Mouse (Mus musculus) stomach, postnatal 0 days (tissue): ENCODE results near the gene Jam3. TPM values are rescaled to one million over a fixed set of nuclear protein-coding genes. Genes with fewer than 3 reads are reported as not detected.

Experiments
- ATAC-seq: fragments of 200-750 bp; cut with Nextera tagmentation; 2 replicates; pipeline ENCODE4 v1.8.0; 2017; ENCODE audit not compliant: low FRiP score, low TSS enrichment
- DNase-seq: peaks from one replicate; pipeline ENCODE4 v3.0.0-alpha.2; 2016; ENCODE audit warnings: low spot score
- H3K27ac ChIP-seq: fragments of 300-500 bp; sonication (generic); replicated peaks from 2 replicates; pipeline ENCODE4 v1.5.1; 2014; ENCODE audit warnings: mild to moderate bottlenecking, control low read depth
- H3K27me3 ChIP-seq: fragments of 300-500 bp; sonication (generic); 2 replicates; pipeline ENCODE4 v1.6.1; 2014; ENCODE audit warnings: low read length; ENCODE audit not compliant: control insufficient read depth, insufficient read depth
- H3K36me3 ChIP-seq: fragments of 300-500 bp; sonication (generic); 2 replicates; pipeline ENCODE4 v1.6.1; 2014; ENCODE audit warnings: low read length, mixed read lengths; ENCODE audit not compliant: control insufficient read depth, insufficient read depth
- H3K4me1 ChIP-seq: fragments of 300-500 bp; sonication (generic); replicated peaks from 2 replicates; pipeline ENCODE4 v1.6.1; 2014; ENCODE audit warnings: antibody characterized with exemption; ENCODE audit not compliant: control insufficient read depth, insufficient read depth
- H3K4me2 ChIP-seq: fragments of 300-500 bp; sonication (generic); replicated peaks from 2 replicates; pipeline ENCODE4 v1.6.1; 2014; ENCODE audit warnings: low read depth, mild to moderate bottlenecking, control low read depth, moderate library complexity
- H3K4me3 ChIP-seq: fragments of 300-500 bp; sonication (generic); 2 replicates; pipeline ENCODE4 v1.5.1; 2014; ENCODE audit warnings: low read depth, low read length, control low read depth
- H3K9ac ChIP-seq: fragments of 300-500 bp; sonication (generic); 2 replicates; pipeline ENCODE4 v1.6.1; 2014; ENCODE audit warnings: mild to moderate bottlenecking, low read length, control low read depth, mixed read lengths
- H3K9me3 ChIP-seq: fragments of 300-500 bp; sonication (generic); 2 replicates; pipeline ENCODE4 v1.6.1; 2016; ENCODE audit warnings: low read length; ENCODE audit not compliant: control insufficient read depth
- CTCF ChIP-seq: IDR thresholded peaks from 2 replicates; pipeline ENCODE4 v1.5.1; 2016; ENCODE audit warnings: antibody characterized with exemption, low read depth, mild to moderate bottlenecking, moderate library complexity
- EP300 ChIP-seq: optimal IDR thresholded peaks from 2 replicates; pipeline ENCODE3; 2016; ENCODE audit warnings: antibody characterized with exemption
- WGBS: fragments of 180-500 bp; shearing (Covaris S2); extraction: QIAGEN DNeasy Blood & Tissue Kit; methylation state at CpG from one replicate; pipeline ENCODE4 v1.1.7; 2014; 5-methylcytosine and 5-hydroxymethylcytosine counted together
- polyA plus RNA-seq: library from polyadenylated mRNA; unstranded; fragments of >200 nt; fragmentation: Nextera tagmentation; extraction: Ambion mirVana; gene quantifications from 2 replicates; pipeline ENCODE4 v1.2.1, GENCODE M21; 2015

Gene Jam3
- polyA plus RNA-seq, 1 experiment from 2014 or later, result 30.8 TPM

GRCm38 (mm10) chr9:27192761-27193591 is 37.8 kb upstream of the Jam3 start:
- H3K36me3 ChIP-seq, result no peaks in the 10 kb centered on the region
- ATAC-seq, result no peak
- peak overlapping the region; percentile 55; the same call in 1 of the 2 replicates for H3K4me2 ChIP-seq

GRCm38 (mm10) chr9:27192001-27192760 is 37.0 kb upstream of the Jam3 start:
- H3K9ac ChIP-seq, result no peak overlapping the region
- H3K27ac ChIP-seq, result peak overlapping the region; percentile 66
- H3K4me3 ChIP-seq, result peak overlapping the region; percentile 29
- H3K27me3 ChIP-seq, result no peaks in the 10 kb centered on the region
- H3K4me2 ChIP-seq, result peak overlapping the region; percentile 55
- WGBS, result 8% methylated on average over 14 of the region's 14 CpGs
- DNase-seq, result peak; percentile 89
- H3K36me3 ChIP-seq, result no peaks in the 10 kb centered on the region
- no peaks in the 10 kb centered on the region for H3K9me3 ChIP-seq
- TF ChIP-seq CTCF, result peak; percentile 3; the same call in 1 of the 2 replicates
- no peak for TF ChIP-seq EP300
- H3K4me1 ChIP-seq, result peaks cover 4% of the 10 kb centered on the region
- ATAC-seq, result peak; percentile 96

More at GRCm38 (mm10) chr9:27192761-27193591, 37.8 kb upstream of the Jam3 start:
- 59% methylated on average over 10 of the region's 10 CpGs for WGBS
- Histone ChIP-seq H3K27ac (peak overlapping the region; percentile 66), H3K27me3 (no peaks in the 10 kb centered on the region), H3K4me1 (peaks cover 4% of the 10 kb centered on the region), H3K4me3 (no peak overlapping the region), H3K9ac (no peak overlapping the region), H3K9me3 (no peaks in the 10 kb centered on the region)
- no peak for DNase-seq
- TF ChIP-seq EP300, result no peak
- no peak for TF ChIP-seq CTCF

- no peaks in the 10 kb centered on the region for H3K36me3 ChIP-seq
- peak overlapping the region; percentile 29 for H3K4me3 ChIP-seq
- no peaks in the 10 kb centered on the region for H3K27me3 ChIP-seq
- under 1% methylated on average over 7 of the region's 7 CpGs for WGBS
- H3K27ac ChIP-seq, result peak overlapping the region; percentile 66
- peaks cover 4% of the 10 kb centered on the region for H3K4me1 ChIP-seq
- DNase-seq, result peak; percentile 66
- H3K9ac ChIP-seq, result no peak overlapping the region
- no peaks in the 10 kb centered on the region for H3K9me3 ChIP-seq
- TF ChIP-seq EP300, result no peak
- peak; percentile 66 for ATAC-seq
- peak overlapping the region; percentile 55 for H3K4me2 ChIP-seq
Measured at GRCm38 (mm10) chr9:27191501-27191981, 36.3 kb upstream of the Jam3 start.

GRCm38 (mm10) chr9:27190461-27190860 is 35.2 kb upstream of the Jam3 start:
- H3K4me2 ChIP-seq, result no peak overlapping the region
- no peaks in the 10 kb centered on the region for H3K36me3 ChIP-seq
- WGBS, result 75% methylated on average over 8 of the region's 8 CpGs
- TF ChIP-seq EP300, result no peak
- no peak for TF ChIP-seq CTCF
- H3K27ac ChIP-seq, result no peak overlapping the region
- no peak for ATAC-seq
- peaks cover 4% of the 10 kb centered on the region for H3K4me1 ChIP-seq
- no peak overlapping the region for H3K4me3 ChIP-seq
- H3K9ac ChIP-seq, result no peak overlapping the region
- no peak for DNase-seq
- H3K9me3 ChIP-seq, result no peaks in the 10 kb centered on the region
- H3K27me3 ChIP-seq, result no peaks in the 10 kb centered on the region

GRCm38 (mm10) chr9:27189306-27189705 is 34.1 kb upstream of the Jam3 start:
- DNase-seq (no peak), ATAC-seq (no peak)
- Histone ChIP-seq H3K27me3 (no peaks in the 10 kb centered on the region), H3K4me2 (no peak overlapping the region), H3K9me3 (no peaks in the 10 kb centered on the region), H3K9ac (no peak overlapping the region), H3K4me3 (no peak overlapping the region), H3K27ac (no peak overlapping the region), H3K4me1 (peaks cover 4% of the 10 kb centered on the region), H3K36me3 (no peaks in the 10 kb centered on the region)
- WGBS, result 42% methylated on average over 2 of the region's 2 CpGs
- TF ChIP-seq CTCF (no peak), EP300 (no peak)
